Mouse (Mus musculus) cerebellum, adult 9-10 months (tissue): ENCODE measurements around the gene Gfod2.

Experiments used
- DNase-seq: peaks from one replicate; pipeline ENCODE4 v3.0.0; 2022

Gene Gfod2

DNA sequence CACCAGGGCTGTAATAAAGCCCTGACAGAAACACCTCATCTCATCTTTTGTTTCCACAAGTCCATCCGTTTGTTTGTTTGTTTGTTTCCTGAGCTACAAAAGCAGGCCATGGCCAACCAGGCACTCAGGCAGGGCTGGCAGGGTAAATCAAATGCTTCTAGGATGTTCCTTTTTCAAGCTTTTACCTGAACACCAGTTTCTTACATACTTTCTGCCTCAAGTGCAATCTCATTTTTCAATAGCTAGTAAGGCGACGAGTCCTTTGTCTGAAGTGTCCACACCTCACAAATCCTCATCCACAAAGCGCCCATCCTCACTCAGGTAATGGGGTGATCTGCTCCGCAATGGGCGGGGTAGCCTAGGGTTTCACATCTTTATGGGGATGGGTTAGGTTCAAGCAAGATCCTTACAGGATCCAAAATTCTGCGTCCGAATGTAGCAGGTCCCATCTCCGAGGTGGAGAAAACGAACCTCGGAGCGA, 628 bp downstream of the Gfod2 start:
- no peak for DNase-seq

GRCm38 (mm10) chr8:105754688-105755087, 3.8 kb downstream of the Gfod2 start:
- no peak for DNase-seq

GRCm38 (mm10) chr8:105753916-105754315, 4.5 kb downstream of the Gfod2 start:
- no peak for DNase-seq

DNA sequence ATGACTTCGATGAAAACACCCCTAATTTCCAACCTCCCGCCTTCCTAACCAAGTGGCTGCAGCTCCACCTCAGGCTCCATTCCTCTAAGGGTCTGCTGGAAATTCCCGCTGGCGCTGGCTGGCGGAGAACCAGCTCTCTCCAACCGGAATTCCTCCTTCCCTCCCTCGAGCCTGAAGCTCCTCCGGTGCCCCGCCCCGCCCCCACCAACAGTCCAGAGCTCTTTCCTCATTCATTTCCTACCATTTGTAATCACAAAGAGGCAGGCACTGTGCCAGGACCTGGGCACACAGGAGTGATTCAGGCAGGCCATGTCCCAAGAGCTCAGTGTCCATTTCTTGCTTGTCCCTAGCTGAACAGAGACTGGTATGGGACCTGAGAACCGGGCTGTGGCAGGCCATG, 7.9 kb downstream of the Gfod2 start:
- peak; percentile 61 for DNase-seq

DNA sequence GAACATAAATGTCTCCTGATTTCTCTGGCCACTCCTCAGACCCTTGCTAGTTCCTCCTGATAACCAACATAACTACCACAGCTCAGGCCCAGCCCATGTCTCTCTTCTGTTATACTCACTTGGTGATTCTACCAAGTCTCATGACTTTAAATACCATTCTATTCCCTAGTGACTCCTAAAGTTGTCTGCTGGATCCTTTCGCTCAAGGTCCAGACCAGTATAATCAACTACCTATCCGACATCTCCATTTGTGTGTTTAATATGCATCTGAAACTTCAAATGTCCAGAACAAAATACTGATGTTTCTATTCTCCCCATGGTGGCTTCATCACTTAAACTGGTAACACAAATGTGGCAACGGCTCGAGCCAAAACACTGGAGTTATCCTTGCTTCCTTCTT, 15.2 kb downstream of the Gfod2 start:
- DNase-seq: no peak

DNA sequence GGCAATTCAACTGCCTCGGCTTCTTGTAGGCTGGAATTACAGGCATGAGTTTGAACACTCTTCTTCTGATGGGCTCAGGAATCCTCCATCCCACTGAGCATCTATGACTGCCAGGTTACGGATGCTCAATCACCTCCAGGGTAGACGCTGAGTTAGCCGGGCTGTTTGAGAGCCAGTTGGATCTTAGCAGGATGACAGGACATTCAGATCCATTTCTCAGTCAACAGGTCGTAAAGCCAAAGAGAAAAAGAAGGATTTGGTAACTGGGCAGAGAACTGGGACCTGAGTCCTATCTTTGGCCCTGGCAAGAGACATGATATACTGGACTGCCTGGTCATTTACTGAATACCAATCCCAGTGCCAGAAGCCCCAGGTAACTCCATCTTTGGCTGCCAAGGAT, 19.2 kb downstream of the Gfod2 start:
- no peak for DNase-seq

GRCm38 (mm10) chr8:105732186-105732585, 26.3 kb downstream of the Gfod2 start:
- DNase-seq: no peak

DNA sequence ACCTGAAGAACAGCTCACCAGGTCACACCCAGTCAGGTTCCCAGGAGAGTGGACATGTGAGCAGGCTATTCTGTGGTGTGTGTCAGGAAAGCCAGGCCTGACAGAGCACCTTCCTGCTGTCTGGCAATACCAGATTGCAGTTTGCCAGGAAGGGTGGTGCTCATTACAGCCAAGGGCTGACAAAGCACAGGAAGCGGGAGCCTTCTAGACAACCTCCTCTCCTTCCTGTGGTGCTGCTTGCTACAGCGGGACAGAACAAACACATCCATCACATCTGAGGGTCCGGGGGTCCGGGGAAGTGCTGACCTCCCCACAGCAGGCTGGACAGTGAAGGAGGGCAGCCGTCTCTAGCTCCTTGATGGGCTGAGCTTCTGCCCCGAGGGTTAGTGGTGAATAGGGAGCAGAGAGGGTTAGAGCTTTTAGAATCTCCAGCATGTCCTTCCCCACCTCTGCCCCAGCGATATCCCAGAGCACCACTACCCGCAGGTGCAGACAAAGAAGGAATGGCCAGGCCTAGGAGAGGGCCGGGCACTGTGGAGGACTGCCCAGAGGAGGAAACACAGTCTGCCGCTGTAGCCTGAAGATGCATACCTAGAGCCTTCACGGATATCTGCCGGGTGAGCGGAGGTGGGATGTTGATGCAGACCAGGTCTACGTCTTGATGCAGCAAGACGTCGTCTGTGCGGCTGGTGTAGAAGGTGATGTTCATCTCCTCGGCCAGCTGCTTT, 30.9 kb downstream of the Gfod2 start:
- DNase-seq: no peak

- DNase-seq: no peak
Measured at GRCm38 (mm10) chr8:105725726-105726125, 32.7 kb downstream of the Gfod2 start.

GRCm38 (mm10) chr8:105722861-105723260, 35.6 kb downstream of the Gfod2 start:
- DNase-seq: no peak

- DNase-seq: no peak
Measured at GRCm38 (mm10) chr8:105719637-105720036, 38.8 kb downstream of the Gfod2 start.

- DNase-seq: no peak
Measured at GRCm38 (mm10) chr8:105716302-105716945, 42.0 kb downstream of the Gfod2 start.

GRCm38 (mm10) chr8:105715042-105715441, 43.4 kb downstream of the Gfod2 start:
- DNase-seq: no peak

DNA sequence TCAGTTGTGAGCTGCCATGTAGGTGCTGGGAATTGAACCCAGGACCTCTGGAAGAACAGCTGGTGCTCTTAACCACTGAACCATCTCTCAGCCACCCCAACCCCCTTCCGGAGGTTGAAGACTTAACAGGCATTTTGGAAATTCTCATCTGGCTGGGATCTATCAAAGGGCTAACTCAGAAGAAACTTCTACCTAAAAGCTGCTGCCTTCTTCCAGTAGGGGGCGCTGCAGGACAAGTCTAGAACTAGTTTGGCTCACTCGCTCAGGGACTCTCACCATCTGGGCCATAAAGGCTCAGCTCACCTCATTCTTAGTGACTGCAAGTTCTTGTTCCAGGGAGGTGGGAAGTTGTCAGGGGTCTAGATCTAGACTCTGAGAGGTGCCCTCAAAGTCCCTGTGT, 44.3 kb downstream of the Gfod2 start:
- DNase-seq: peak; percentile 91

- DNase-seq: no peak
Measured at GRCm38 (mm10) chr8:105712286-105712685, 46.2 kb downstream of the Gfod2 start.

DNA sequence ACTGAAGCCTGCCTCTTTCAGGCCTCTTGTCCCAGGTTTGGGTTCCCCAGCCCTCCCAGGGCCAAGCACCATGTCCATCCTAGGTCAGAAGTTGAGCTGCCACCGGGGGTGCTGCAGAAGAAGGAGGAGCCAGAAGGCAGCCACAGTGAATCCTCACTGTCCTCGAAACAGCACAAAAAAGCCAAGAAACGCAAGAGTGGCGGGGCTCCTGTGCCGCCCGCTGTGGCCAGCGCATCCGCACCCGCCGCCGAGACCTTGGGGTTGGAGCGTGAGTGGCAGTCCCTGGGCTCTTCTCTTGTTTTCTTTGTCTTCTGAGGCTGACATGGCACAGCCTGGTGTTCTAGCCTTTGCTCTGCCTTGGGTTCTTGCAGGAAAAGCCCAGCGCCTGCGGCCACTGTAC, 49.1 kb downstream of the Gfod2 start:
- DNase-seq: peak; percentile 47

- peak; percentile 60 for DNase-seq
Measured at GRCm38 (mm10) chr8:105708675-105709074, 49.8 kb downstream of the Gfod2 start.

GRCm38 (mm10) chr8:105707498-105708403, 50.7 kb downstream of the Gfod2 start, which contains the start of the genes 4933405L10Rik and Enkd1:
Gene 4933405L10Rik, plus strand, starts transcription at chr8:105707655.
Gene Enkd1, minus strand, starts transcription at chr8:105708210.
- peak; percentile 93 for DNase-seq

GRCm38 (mm10) chr8:105706426-105706825, 52.0 kb downstream of the Gfod2 start:
- peak; percentile 63 for DNase-seq

DNA sequence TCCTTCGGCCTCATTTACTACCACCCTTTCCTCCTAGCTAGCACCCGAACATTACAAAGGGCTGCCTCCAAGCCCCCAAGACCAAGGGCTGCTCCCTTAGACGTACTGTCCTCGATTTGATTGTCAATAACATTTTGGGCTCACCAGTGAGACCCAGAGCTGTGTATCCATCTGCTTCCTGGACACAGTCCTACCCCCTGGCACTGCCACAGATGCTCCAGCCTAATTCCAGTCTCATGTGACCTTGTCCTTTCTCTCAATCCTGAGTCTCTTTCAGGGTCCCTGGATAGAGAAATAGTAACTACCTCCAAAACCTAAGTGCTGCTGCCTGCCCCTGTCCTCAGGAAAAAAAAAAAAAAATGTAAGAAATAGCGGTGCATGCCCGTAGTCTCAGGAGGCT, 53.5 kb downstream of the Gfod2 start:
- peak; percentile 94 for DNase-seq

GRCm38 (mm10) chr8:105704146-105704812, 54.2 kb downstream of the Gfod2 start:
- DNase-seq: peak; percentile 73

GRCm38 (mm10) chr8:105702731-105703415, 55.6 kb downstream of the Gfod2 start:
- peak; percentile 72 for DNase-seq
